28 mouse cellular contexts compared by ENCODE assay signal in genomic region chr1:194241111-194241510, GRCm38 (mm10).
"Had no signal": no experiment of that assay in that cellular context is flagged by ENCODE, and none has a peak within 500 bp of the region (broad histone marks: within the 10 kb centered on the region; RNA-seq: fewer than 3 reads in every experiment).

No protein-coding gene starts in this region.

- H3K9me3 ChIP-seq: embryonic facial prominence, embryonic 10.5 days; embryonic facial prominence, embryonic 12.5 days; embryonic facial prominence, embryonic 13.5 days; embryonic facial prominence, embryonic 15.5 days; forebrain, embryonic 10.5 days; forebrain, embryonic 12.5 days; forebrain, embryonic 13.5 days; forebrain, embryonic 15.5 days had no signal

- H3K4me1 ChIP-seq: embryonic facial prominence, embryonic 12.5 days; embryonic facial prominence, embryonic 13.5 days; embryonic facial prominence, embryonic 15.5 days had no signal

- H3K27ac ChIP-seq: embryonic facial prominence, embryonic 10.5 days; embryonic facial prominence, embryonic 12.5 days; embryonic facial prominence, embryonic 13.5 days; embryonic facial prominence, embryonic 15.5 days; forebrain, embryonic 10.5 days; forebrain, embryonic 12.5 days; forebrain, embryonic 13.5 days; forebrain, embryonic 15.5 days; gastrocnemius, adult 2 months; heart, adult 2 months had no signal

- H3K27me3 ChIP-seq: embryonic facial prominence, embryonic 12.5 days; embryonic facial prominence, embryonic 15.5 days; forebrain, embryonic 12.5 days; forebrain, embryonic 13.5 days; forebrain, embryonic 15.5 days had no signal

- ATAC-seq: forebrain, embryonic 13.5 days; forebrain, embryonic 14.5 days; forebrain, embryonic 15.5 days; forebrain, embryonic 16.5 days; forebrain, postnatal 0 days had no signal

- H3K9ac ChIP-seq: embryonic facial prominence, embryonic 12.5 days; embryonic facial prominence, embryonic 13.5 days; embryonic facial prominence, embryonic 15.5 days; forebrain, embryonic 12.5 days; forebrain, embryonic 13.5 days; forebrain, embryonic 15.5 days; forebrain, postnatal 0 days had no signal

- DNase-seq: cerebellum, adult 2 months; cerebellum, adult 8-10 months; cerebellum, adult 9-10 months; cerebellum, adult 9-11 months; cerebellum, postnatal 10 days; cerebellum, postnatal 14 days; cerebellum, postnatal 25 days; cerebellum, postnatal 36 days; embryo, embryonic 11 days; forebrain, postnatal 0 days; gastrocnemius, adult 2 months; gastrocnemius, postnatal 10 days; gastrocnemius, postnatal 14 days; gastrocnemius, postnatal 25 days; gastrocnemius, postnatal 36 days; heart, adult 18-20 months; heart, adult 2 months had no signal

- H3K4me3 ChIP-seq: embryonic facial prominence, embryonic 10.5 days; embryonic facial prominence, embryonic 12.5 days; embryonic facial prominence, embryonic 13.5 days; embryonic facial prominence, embryonic 15.5 days; erythroblast, embryonic 14.5 days; forebrain, embryonic 10.5 days; forebrain, embryonic 12.5 days; forebrain, embryonic 13.5 days; forebrain, embryonic 15.5 days; gastrocnemius, adult 2 months; heart, adult 2 months had no signal

- H3K4me2 ChIP-seq: embryonic facial prominence, embryonic 12.5 days; embryonic facial prominence, embryonic 13.5 days; embryonic facial prominence, embryonic 15.5 days; forebrain, embryonic 12.5 days; forebrain, embryonic 13.5 days; forebrain, embryonic 15.5 days had no signal

- H3K36me3 ChIP-seq: embryonic facial prominence, embryonic 10.5 days; embryonic facial prominence, embryonic 12.5 days; embryonic facial prominence, embryonic 13.5 days; embryonic facial prominence, embryonic 15.5 days; forebrain, embryonic 10.5 days; forebrain, embryonic 12.5 days; forebrain, embryonic 15.5 days had no signal
